Mouse (Mus musculus) megakaryocyte, embryonic 14.5 days (primary cell): ENCODE measurements around the gene Sfi1.
"Not testable (repeated sequence)": the region's sequence is repeated elsewhere in the genome, so short reads cannot be mapped to it uniquely, and the experiment has no call there.

Experiments
- FLI1 ChIP-seq: IDR thresholded peaks from 2 replicates; pipeline ENCODE4 v1.6.1; 2012; ENCODE audit warnings: low read length, inconsistent platforms, mixed read lengths
- GATA1 ChIP-seq: IDR thresholded peaks from 3 replicates; pipeline ENCODE4 v1.6.1; 2012; ENCODE audit warnings: mixed read lengths, low read length, inconsistent platforms, borderline replicate concordance

- TF ChIP-seq GATA1, FLI1: not testable (repeated sequence)
Observed at GRCm38 (mm10) chr11:3161370-3161769, 31.9 kb downstream of the Sfi1 start.
